Mouse (Mus musculus) embryonic facial prominence, embryonic 13.5 days (tissue): ENCODE data around the gene Banf2. TPM values are rescaled to one million over a fixed set of nuclear protein-coding genes. Genes with fewer than 3 reads are reported as not detected.

ENCODE experiments used
- ATAC-seq: fragments of 200-750 bp; cut with Nextera tagmentation; 2 replicates; pipeline ENCODE4 v1.8.0; 2017; ENCODE audit warnings: low read depth; ENCODE audit not compliant: insufficient number of reproducible peaks, insufficient read depth, low FRiP score, low TSS enrichment
- H3K27ac ChIP-seq: fragments of 300-500 bp; sonication (generic); 2 replicates; pipeline ENCODE4 v1.5.1; 2015; ENCODE audit warnings: moderate library complexity, mild to moderate bottlenecking, inconsistent platforms
- H3K27me3 ChIP-seq: fragments of 300-500 bp; sonication (generic); 2 replicates; pipeline ENCODE4 v1.6.1; 2015; ENCODE audit warnings: mild to moderate bottlenecking, inconsistent platforms
- H3K36me3 ChIP-seq: fragments of 300-500 bp; sonication (generic); 2 replicates; pipeline ENCODE4 v1.6.1; 2015; ENCODE audit warnings: mild to moderate bottlenecking, inconsistent platforms
- H3K4me1 ChIP-seq: fragments of 300-500 bp; sonication (generic); 2 replicates; pipeline ENCODE4 v1.6.1; 2015; ENCODE audit warnings: inconsistent platforms
- H3K4me2 ChIP-seq: fragments of 300-500 bp; sonication (generic); 2 replicates; pipeline ENCODE4 v1.6.1; 2015; ENCODE audit warnings: moderate library complexity, mild to moderate bottlenecking, inconsistent platforms
- H3K4me3 ChIP-seq: fragments of 300-500 bp; sonication (generic); 2 replicates; pipeline ENCODE4 v1.5.1; 2015; ENCODE audit warnings: mild to moderate bottlenecking, inconsistent platforms
- H3K9ac ChIP-seq: fragments of 300-500 bp; sonication (generic); 2 replicates; pipeline ENCODE4 v1.6.1; 2015; ENCODE audit warnings: mild to moderate bottlenecking, inconsistent platforms
- H3K9me3 ChIP-seq: fragments of 300-500 bp; sonication (generic); 2 replicates; pipeline ENCODE4 v1.6.1; 2016; ENCODE audit warnings: inconsistent platforms
- WGBS: fragments of 180-500 bp; shearing (Covaris S2); methylation state at CpG from one replicate; pipeline ENCODE4 v1.1.7; 2015; ENCODE audit warnings: mixed read lengths; 5-methylcytosine and 5-hydroxymethylcytosine counted together
- polyA plus RNA-seq: library from polyadenylated mRNA; unstranded; fragments of >200 nt; fragmentation: Nextera tagmentation; extraction: Ambion mirVana; gene quantifications from 2 replicates; pipeline ENCODE4 v1.2.1, GENCODE M21; 2015

Gene Banf2
- not detected in 2 replicates for polyA plus RNA-seq

- 92% methylated on average over 2 of the region's 2 CpGs for WGBS
- Histone ChIP-seq H3K9ac (no peak within 1 kb of the TSS), H3K27me3 (no peaks in the 10 kb centered on the region), H3K4me3 (no peak within 1 kb of the TSS), H3K27ac (no peak within 1 kb of the TSS), H3K4me1 (no peaks in the 10 kb centered on the region), H3K4me2 (no peak within 1 kb of the TSS), H3K36me3 (no peaks in the 10 kb centered on the region), H3K9me3 (no peaks in the 10 kb centered on the region)
- ATAC-seq, result no peak
Measured at GRCm38 (mm10) chr2:144032664-144033063, at the start of gene Banf2. Gene Banf2 (plus strand): TSS chr2:144033059.

GRCm38 (mm10) chr2:143983482-143983881 lies 49.4 kb upstream of the Banf2 start:
- Histone ChIP-seq H3K4me2 (no peak overlapping the region), H3K4me1 (peaks cover 6% of the 10 kb centered on the region), H3K9me3 (no peaks in the 10 kb centered on the region), H3K4me3 (no peak overlapping the region), H3K27me3 (no peaks in the 10 kb centered on the region), H3K27ac (no peak overlapping the region), H3K9ac (no peak overlapping the region), H3K36me3 (peaks cover 61% of the 10 kb centered on the region)
- 58% methylated on average over 2 of the region's 2 CpGs for WGBS
- no peak for ATAC-seq

GRCm38 (mm10) chr2:143987485-143987884 lies 45.4 kb upstream of the Banf2 start:
- H3K36me3 ChIP-seq, result peaks cover 48% of the 10 kb centered on the region
- no peaks in the 10 kb centered on the region for H3K27me3 ChIP-seq
- ATAC-seq, result no peak
- WGBS, result 73% methylated on average over 2 of the region's 2 CpGs
- no peak overlapping the region for H3K27ac ChIP-seq
- no peak overlapping the region for H3K4me2 ChIP-seq
- H3K4me3 ChIP-seq, result no peak overlapping the region
- H3K4me1 ChIP-seq, result peaks cover 16% of the 10 kb centered on the region
- no peak overlapping the region for H3K9ac ChIP-seq
- H3K9me3 ChIP-seq, result no peaks in the 10 kb centered on the region

GRCm38 (mm10) chr2:143988016-143988415 lies 44.8 kb upstream of the Banf2 start:
- WGBS, result 89% methylated on average over 3 of the region's 3 CpGs
- H3K4me1 ChIP-seq, result peaks cover 17% of the 10 kb centered on the region
- H3K9ac ChIP-seq, result no peak overlapping the region
- peaks cover 48% of the 10 kb centered on the region for H3K36me3 ChIP-seq
- H3K9me3 ChIP-seq, result no peaks in the 10 kb centered on the region
- ATAC-seq, result no peak
- H3K4me2 ChIP-seq, result no peak overlapping the region
- no peaks in the 10 kb centered on the region for H3K27me3 ChIP-seq
- no peak overlapping the region for H3K27ac ChIP-seq
- H3K4me3 ChIP-seq, result no peak overlapping the region

GRCm38 (mm10) chr2:143990997-143991396 lies 41.9 kb upstream of the Banf2 start:
- Histone ChIP-seq H3K4me3 (no peak overlapping the region), H3K4me2 (no peak overlapping the region), H3K9ac (no peak overlapping the region), H3K36me3 (peaks cover 27% of the 10 kb centered on the region), H3K27me3 (no peaks in the 10 kb centered on the region), H3K9me3 (no peaks in the 10 kb centered on the region), H3K4me1 (peaks cover 16% of the 10 kb centered on the region), H3K27ac (no peak overlapping the region)
- WGBS, result 39% methylated on average over 1 of the region's 1 CpGs
- ATAC-seq, result no peak

- no peak overlapping the region for H3K4me3 ChIP-seq
- 89% methylated on average over 7 of the region's 7 CpGs for WGBS
- H3K27ac ChIP-seq, result no peak overlapping the region
- peaks cover 27% of the 10 kb centered on the region for H3K36me3 ChIP-seq
- H3K9me3 ChIP-seq, result no peaks in the 10 kb centered on the region
- no peaks in the 10 kb centered on the region for H3K27me3 ChIP-seq
- peaks cover 16% of the 10 kb centered on the region for H3K4me1 ChIP-seq
- H3K4me2 ChIP-seq, result no peak overlapping the region
- H3K9ac ChIP-seq, result no peak overlapping the region
- ATAC-seq, result no peak
Measured at GRCm38 (mm10) chr2:143991964-143992672, 40.7 kb upstream of the Banf2 start.

GRCm38 (mm10) chr2:143992977-143993376 lies 39.9 kb upstream of the Banf2 start:
- WGBS, result 48% methylated on average over 1 of the region's 1 CpGs
- Histone ChIP-seq H3K4me2 (no peak overlapping the region), H3K9ac (no peak overlapping the region), H3K4me1 (peaks cover 16% of the 10 kb centered on the region), H3K27ac (no peak overlapping the region), H3K9me3 (no peaks in the 10 kb centered on the region), H3K36me3 (peaks cover 18% of the 10 kb centered on the region), H3K4me3 (no peak overlapping the region), H3K27me3 (no peaks in the 10 kb centered on the region)
- ATAC-seq, result no peak

GRCm38 (mm10) chr2:144002229-144002984 lies 30.5 kb upstream of the Banf2 start:
- ATAC-seq, result no peak
- no peak overlapping the region for H3K27ac ChIP-seq
- H3K9me3 ChIP-seq, result no peaks in the 10 kb centered on the region
- no peak overlapping the region for H3K4me2 ChIP-seq
- H3K27me3 ChIP-seq, result no peaks in the 10 kb centered on the region
- H3K9ac ChIP-seq, result no peak overlapping the region
- WGBS, result 81% methylated on average over 5 of the region's 5 CpGs
- H3K4me3 ChIP-seq, result no peak overlapping the region
- no peaks in the 10 kb centered on the region for H3K36me3 ChIP-seq
- H3K4me1 ChIP-seq, result peaks cover 45% of the 10 kb centered on the region

- Histone ChIP-seq H3K9me3 (no peaks in the 10 kb centered on the region), H3K4me1 (peaks cover 54% of the 10 kb centered on the region), H3K27ac (no peak overlapping the region), H3K27me3 (no peaks in the 10 kb centered on the region), H3K4me2 (no peak overlapping the region), H3K36me3 (0 out of 2 replicates have a peak, but pooled peaks cover 5% of the 10 kb centered on the region), H3K9ac (no peak overlapping the region), H3K4me3 (no peak overlapping the region)
- ATAC-seq, result no peak
- WGBS, result 63% methylated on average over 2 of the region's 2 CpGs
Measured at GRCm38 (mm10) chr2:144003544-144003943, 29.3 kb upstream of the Banf2 start.

- Histone ChIP-seq H3K4me3 (no peak overlapping the region), H3K9me3 (no peaks in the 10 kb centered on the region), H3K9ac (no peak overlapping the region), H3K4me1 (peaks cover 68% of the 10 kb centered on the region), H3K27me3 (no peaks in the 10 kb centered on the region), H3K36me3 (0 out of 2 replicates have a peak, but pooled peaks cover 7% of the 10 kb centered on the region), H3K4me2 (0 out of 2 replicates have a peak overlapping the region, but pooled peaks have one; percentile 5), H3K27ac (no peak overlapping the region)
- no peak for ATAC-seq
- 64% methylated on average over 6 of the region's 6 CpGs for WGBS
Measured at GRCm38 (mm10) chr2:144005166-144005955, 27.5 kb upstream of the Banf2 start.

- no peak overlapping the region for H3K9ac ChIP-seq
- ATAC-seq, result no peak
- H3K4me2 ChIP-seq, result no peak overlapping the region
- 87% methylated on average over 6 of the region's 6 CpGs for WGBS
- H3K27ac ChIP-seq, result no peak overlapping the region
- peaks cover 64% of the 10 kb centered on the region for H3K4me1 ChIP-seq
- no peaks in the 10 kb centered on the region for H3K27me3 ChIP-seq
- no peak overlapping the region for H3K4me3 ChIP-seq
- H3K36me3 ChIP-seq, result 0 out of 2 replicates have a peak, but pooled peaks cover 7% of the 10 kb centered on the region
- no peaks in the 10 kb centered on the region for H3K9me3 ChIP-seq
Measured at GRCm38 (mm10) chr2:144006686-144007085, 26.2 kb upstream of the Banf2 start.
